Mouse (Mus musculus): ENCODE data around the gene Rora. TPM values are rescaled to one million over a fixed set of nuclear protein-coding genes. Genes with fewer than 3 reads are reported as not detected.

The Rora gene
- polyA plus RNA-seq, 1 experiment from 2014 or later, result 4.7 TPM

DNA sequence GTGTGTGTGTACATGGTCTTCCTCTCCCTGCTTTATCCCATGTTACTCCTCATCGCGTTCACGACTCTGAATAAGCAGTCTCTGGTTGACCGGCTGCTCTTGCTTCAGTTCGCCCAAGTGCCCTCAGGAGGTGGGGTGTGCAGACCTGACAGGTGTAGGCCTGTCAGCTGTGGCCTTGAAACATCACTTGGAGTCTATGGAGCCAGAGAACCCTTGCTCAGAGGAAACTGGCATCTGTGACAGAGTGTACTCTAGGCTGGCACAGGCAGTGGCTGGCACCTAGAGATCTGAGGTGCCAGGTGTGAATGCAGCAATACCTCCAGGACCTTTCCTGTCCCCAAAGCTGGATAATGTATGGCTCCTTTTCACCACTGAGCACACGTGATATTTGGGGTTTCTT, 331.5 kb downstream of the Rora start:
- no peak overlapping the region for H3K4me2 ChIP-seq (replicated peaks)
- no peak for ATAC-seq
- no peaks in the 10 kb centered on the region for H3K27me3 ChIP-seq (replicated peaks)
- no peaks in the 10 kb centered on the region for H3K9me3 ChIP-seq
- no peaks in the 10 kb centered on the region for H3K36me3 ChIP-seq
- H3K27ac ChIP-seq, result no peak overlapping the region
- H3K4me1 ChIP-seq (replicated peaks), result no peaks in the 10 kb centered on the region
- 93% methylated on average over 6 of the region's 6 CpGs for WGBS
- no peak overlapping the region for H3K4me3 ChIP-seq (replicated peaks)
- H3K9ac ChIP-seq, result no peak overlapping the region

- no peak overlapping the region for H3K4me3 ChIP-seq (replicated peaks)
- no peaks in the 10 kb centered on the region for H3K36me3 ChIP-seq
- no peak overlapping the region for H3K4me2 ChIP-seq (replicated peaks)
- H3K27me3 ChIP-seq (replicated peaks), result no peaks in the 10 kb centered on the region
- no peak for ATAC-seq
- no peak overlapping the region for H3K27ac ChIP-seq
- no peak overlapping the region for H3K9ac ChIP-seq
- H3K9me3 ChIP-seq, result no peaks in the 10 kb centered on the region
- no peaks in the 10 kb centered on the region for H3K4me1 ChIP-seq (replicated peaks)
- WGBS, result 79% methylated on average over 3 of the region's 3 CpGs
Measured at GRCm38 (mm10) chr9:68985796-68986195, 332.2 kb downstream of the Rora start.

GRCm38 (mm10) chr9:68987290-68988042, 333.9 kb downstream of the Rora start:
- Histone ChIP-seq H3K4me3 (replicated peaks) (no peak overlapping the region), H3K27me3 (replicated peaks) (no peaks in the 10 kb centered on the region), H3K36me3 (no peaks in the 10 kb centered on the region), H3K4me2 (replicated peaks) (no peak overlapping the region), H3K4me1 (replicated peaks) (no peaks in the 10 kb centered on the region), H3K9me3 (no peaks in the 10 kb centered on the region), H3K9ac (no peak overlapping the region), H3K27ac (no peak overlapping the region)
- ATAC-seq, result no peak
- WGBS, result 83% methylated on average over 6 of the region's 6 CpGs

DNA sequence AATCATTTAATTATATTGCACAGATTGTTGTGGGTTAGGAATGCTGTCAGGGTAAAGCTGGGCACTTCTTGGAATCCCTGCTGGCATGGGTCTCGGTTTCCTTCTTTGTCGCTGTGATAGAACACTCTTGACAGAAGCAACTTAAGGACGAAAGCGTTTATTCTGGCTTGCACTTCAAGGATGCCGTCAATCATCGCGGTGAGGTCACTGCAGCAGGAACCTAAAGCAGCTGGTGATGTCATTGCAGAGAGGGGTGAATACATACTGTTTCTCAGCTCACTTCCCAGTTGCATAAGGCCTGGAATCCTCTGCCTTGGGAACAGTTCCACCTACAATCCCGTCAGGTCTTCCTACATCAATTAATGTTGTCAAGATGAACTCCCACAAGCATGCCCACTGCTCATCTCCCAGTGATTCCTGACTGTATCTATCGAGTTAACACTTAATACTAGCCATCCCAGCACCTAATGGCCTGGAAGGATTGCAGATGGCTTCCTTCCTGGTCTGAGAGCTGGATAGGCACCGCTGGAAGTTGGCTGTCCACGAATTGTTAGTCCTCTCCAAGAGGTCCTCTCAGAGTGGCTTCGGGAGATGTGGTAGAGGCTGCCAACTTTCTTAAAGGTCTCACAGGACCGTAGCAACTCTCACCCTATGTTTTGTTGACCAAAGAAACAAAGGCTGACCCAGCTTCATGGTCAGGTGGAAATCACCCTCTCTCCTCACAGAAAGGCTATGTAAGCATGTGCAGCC, 334.8 kb downstream of the Rora start:
- Histone ChIP-seq H3K9me3 (no peaks in the 10 kb centered on the region), H3K27ac (no peak overlapping the region), H3K4me3 (replicated peaks) (no peak overlapping the region), H3K4me2 (replicated peaks) (no peak overlapping the region), H3K27me3 (replicated peaks) (no peaks in the 10 kb centered on the region), H3K9ac (no peak overlapping the region), H3K36me3 (no peaks in the 10 kb centered on the region), H3K4me1 (replicated peaks) (no peaks in the 10 kb centered on the region)
- WGBS, result 79% methylated on average over 13 of the region's 13 CpGs
- no peak for ATAC-seq

- Histone ChIP-seq H3K9ac (no peak overlapping the region), H3K4me2 (replicated peaks) (no peak overlapping the region), H3K4me1 (replicated peaks) (no peaks in the 10 kb centered on the region), H3K27ac (no peak overlapping the region), H3K4me3 (replicated peaks) (no peak overlapping the region), H3K36me3 (no peaks in the 10 kb centered on the region), H3K27me3 (replicated peaks) (no peaks in the 10 kb centered on the region), H3K9me3 (no peaks in the 10 kb centered on the region)
- WGBS, result 70% methylated on average over 7 of the region's 7 CpGs
- ATAC-seq, result no peak
Measured at GRCm38 (mm10) chr9:68989885-68990449, 336.4 kb downstream of the Rora start.

DNA sequence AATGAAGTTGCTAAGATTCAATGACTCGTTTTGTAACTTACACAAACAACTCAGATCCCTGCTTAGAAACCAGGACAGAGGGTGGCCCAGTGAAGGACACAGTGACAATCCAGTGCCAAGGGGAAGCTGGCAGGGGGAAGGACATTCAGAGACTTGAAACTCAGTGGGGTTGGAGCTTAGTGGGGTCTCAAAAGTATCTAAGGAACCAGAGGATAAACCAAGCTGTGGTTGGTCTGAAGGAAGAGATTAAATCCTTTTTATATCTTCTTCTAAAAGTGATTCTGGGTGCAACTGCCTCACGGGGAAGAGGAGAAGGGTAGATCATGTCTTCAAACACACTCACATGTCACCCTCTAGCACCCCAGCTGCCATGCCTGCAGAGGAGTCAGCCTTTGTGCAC, 340.3 kb downstream of the Rora start:
- WGBS, result 60% methylated on average over 2 of the region's 2 CpGs
- no peak overlapping the region for H3K27ac ChIP-seq
- no peak overlapping the region for H3K9ac ChIP-seq
- no peaks in the 10 kb centered on the region for H3K27me3 ChIP-seq (replicated peaks)
- H3K36me3 ChIP-seq, result no peaks in the 10 kb centered on the region
- no peak for ATAC-seq
- H3K4me3 ChIP-seq (replicated peaks), result no peak overlapping the region
- H3K9me3 ChIP-seq, result no peaks in the 10 kb centered on the region
- no peaks in the 10 kb centered on the region for H3K4me1 ChIP-seq (replicated peaks)
- no peak overlapping the region for H3K4me2 ChIP-seq (replicated peaks)

DNA sequence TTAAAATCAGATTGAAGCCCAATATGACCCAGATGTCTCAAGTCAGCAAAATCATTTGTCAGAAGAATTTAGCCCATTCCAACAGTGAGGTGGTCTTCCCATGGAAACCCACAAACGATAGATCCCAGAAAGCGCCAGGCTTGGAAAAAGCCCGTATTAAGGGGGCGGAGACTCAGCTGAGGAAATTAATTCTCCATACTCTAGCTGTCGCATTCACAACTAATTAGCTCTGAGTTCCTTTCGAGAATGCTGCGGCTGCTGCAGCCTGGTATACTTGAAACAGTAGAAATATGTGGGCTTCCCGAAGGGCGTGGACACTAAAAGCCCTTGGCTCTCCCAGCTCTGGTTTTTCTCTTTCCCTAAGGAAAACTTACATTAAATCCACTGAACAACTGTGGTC, 345.4 kb downstream of the Rora start:
- H3K4me3 ChIP-seq (replicated peaks), result no peak overlapping the region
- ATAC-seq, result no peak
- 82% methylated on average over 9 of the region's 9 CpGs for WGBS
- H3K27me3 ChIP-seq (replicated peaks), result no peaks in the 10 kb centered on the region
- H3K36me3 ChIP-seq, result no peaks in the 10 kb centered on the region
- no peaks in the 10 kb centered on the region for H3K9me3 ChIP-seq
- no peak overlapping the region for H3K9ac ChIP-seq
- 0 out of 2 replicates have a peak, but pooled peaks cover 3% of the 10 kb centered on the region for H3K4me1 ChIP-seq (replicated peaks)
- H3K27ac ChIP-seq, result no peak overlapping the region
- H3K4me2 ChIP-seq (replicated peaks), result no peak overlapping the region

- WGBS, result 78% methylated on average over 9 of the region's 9 CpGs
- H3K4me3 ChIP-seq (replicated peaks), result no peak overlapping the region
- no peaks in the 10 kb centered on the region for H3K36me3 ChIP-seq
- H3K27me3 ChIP-seq (replicated peaks), result no peaks in the 10 kb centered on the region
- 0 out of 2 replicates have a peak, but pooled peaks cover 3% of the 10 kb centered on the region for H3K4me1 ChIP-seq (replicated peaks)
- no peak overlapping the region for H3K27ac ChIP-seq
- no peak for ATAC-seq
- H3K9me3 ChIP-seq, result no peaks in the 10 kb centered on the region
- H3K4me2 ChIP-seq (replicated peaks), result no peak overlapping the region
- H3K9ac ChIP-seq, result no peak overlapping the region
Measured at GRCm38 (mm10) chr9:69004514-69004913, 350.9 kb downstream of the Rora start.

GRCm38 (mm10) chr9:69006666-69007065, 353.1 kb downstream of the Rora start:
- Histone ChIP-seq H3K27me3 (replicated peaks) (no peaks in the 10 kb centered on the region), H3K9ac (no peak overlapping the region), H3K9me3 (no peaks in the 10 kb centered on the region), H3K4me1 (replicated peaks) (0 out of 2 replicates have a peak, but pooled peaks cover 3% of the 10 kb centered on the region), H3K27ac (no peak overlapping the region), H3K4me2 (replicated peaks) (no peak overlapping the region), H3K4me3 (replicated peaks) (no peak overlapping the region), H3K36me3 (no peaks in the 10 kb centered on the region)
- 74% methylated on average over 3 of the region's 3 CpGs for WGBS
- no peak for ATAC-seq

GRCm38 (mm10) chr9:69008706-69009105, 355.1 kb downstream of the Rora start:
- no peak overlapping the region for H3K4me3 ChIP-seq (replicated peaks)
- H3K9me3 ChIP-seq, result no peaks in the 10 kb centered on the region
- H3K27ac ChIP-seq, result no peak overlapping the region
- WGBS, result 69% methylated on average over 2 of the region's 2 CpGs
- no peaks in the 10 kb centered on the region for H3K27me3 ChIP-seq (replicated peaks)
- no peak for ATAC-seq
- H3K4me1 ChIP-seq (replicated peaks), result no peaks in the 10 kb centered on the region
- H3K36me3 ChIP-seq, result no peaks in the 10 kb centered on the region
- no peak overlapping the region for H3K4me2 ChIP-seq (replicated peaks)
- no peak overlapping the region for H3K9ac ChIP-seq

GRCm38 (mm10) chr9:69010886-69011285, 357.3 kb downstream of the Rora start:
- H3K4me1 ChIP-seq (replicated peaks), result no peaks in the 10 kb centered on the region
- H3K9ac ChIP-seq, result no peak overlapping the region
- 63% methylated on average over 5 of the region's 5 CpGs for WGBS
- ATAC-seq, result no peak
- H3K4me2 ChIP-seq (replicated peaks), result no peak overlapping the region
- no peaks in the 10 kb centered on the region for H3K27me3 ChIP-seq (replicated peaks)
- H3K27ac ChIP-seq, result no peak overlapping the region
- no peaks in the 10 kb centered on the region for H3K36me3 ChIP-seq
- no peaks in the 10 kb centered on the region for H3K9me3 ChIP-seq
- no peak overlapping the region for H3K4me3 ChIP-seq (replicated peaks)

GRCm38 (mm10) chr9:69013186-69013715, 359.7 kb downstream of the Rora start:
- no peaks in the 10 kb centered on the region for H3K27me3 ChIP-seq (replicated peaks)
- 87% methylated on average over 7 of the region's 7 CpGs for whole genome bisulfite sequencing
- H3K4me1 ChIP-seq (replicated peaks), result no peaks in the 10 kb centered on the region

More at GRCm38 (mm10) chr9:69013186-69013715, 359.7 kb downstream of the Rora start:
- Histone ChIP-seq H3K27ac (no peak overlapping the region), H3K36me3 (no peaks in the 10 kb centered on the region), H3K4me2 (replicated peaks) (no peak overlapping the region), H3K9me3 (no peaks in the 10 kb centered on the region), H3K9ac (no peak overlapping the region), H3K4me3 (replicated peaks) (no peak overlapping the region)
- ATAC-seq, result no peak
